Mouse (Mus musculus) neural tube, embryonic 13.5 days (tissue): ENCODE results near the gene Lyg2. TPM values are rescaled to one million over a fixed set of nuclear protein-coding genes. Genes with fewer than 3 reads are reported as not detected.
A peak's percentile ranks its signal among the peaks of the same experiment; 100 is the strongest.

Experiments used
- ATAC-seq: fragments of 200-750 bp; cut with Nextera tagmentation; 2 replicates; pipeline ENCODE4 v1.8.0; 2017; ENCODE audit warnings: low read depth, mild to moderate bottlenecking, moderate TSS enrichment, moderate library complexity
- H3K27ac ChIP-seq: fragments of 300-500 bp; sonication (generic); replicated peaks from 2 replicates; pipeline ENCODE4 v1.5.1; 2015; ENCODE audit warnings: moderate library complexity, mild to moderate bottlenecking, inconsistent platforms
- H3K27me3 ChIP-seq: fragments of 300-500 bp; sonication (generic); 2 replicates; pipeline ENCODE4 v1.6.1; 2015; ENCODE audit warnings: mild to moderate bottlenecking, inconsistent platforms
- H3K36me3 ChIP-seq: fragments of 300-500 bp; sonication (generic); 2 replicates; pipeline ENCODE4 v1.6.1; 2015; ENCODE audit warnings: mild to moderate bottlenecking, inconsistent platforms
- H3K4me1 ChIP-seq: fragments of 300-500 bp; sonication (generic); replicated peaks from 2 replicates; pipeline ENCODE4 v1.6.1; 2015; ENCODE audit warnings: inconsistent platforms
- H3K4me2 ChIP-seq: fragments of 300-500 bp; sonication (generic); 2 replicates; pipeline ENCODE4 v1.6.1; 2015; ENCODE audit warnings: inconsistent platforms, mild to moderate bottlenecking, moderate library complexity
- H3K4me3 ChIP-seq: fragments of 300-500 bp; sonication (generic); 2 replicates; pipeline ENCODE4 v1.5.1; 2015; ENCODE audit warnings: mild to moderate bottlenecking, inconsistent platforms
- H3K9ac ChIP-seq: fragments of 300-500 bp; sonication (generic); 2 replicates; pipeline ENCODE4 v1.6.1; 2015; ENCODE audit warnings: moderate library complexity, mild to moderate bottlenecking, inconsistent platforms
- H3K9me3 ChIP-seq: fragments of 300-500 bp; sonication (generic); 2 replicates; pipeline ENCODE4 v1.6.1; 2016; ENCODE audit warnings: inconsistent platforms
- WGBS: fragments of 180-500 bp; shearing (Covaris S2); methylation state at CpG from one replicate; pipeline ENCODE4 v1.1.7; 2015; 5-methylcytosine and 5-hydroxymethylcytosine counted together
- polyA plus RNA-seq: library from polyadenylated mRNA; unstranded; fragments of >200 nt; fragmentation: Nextera tagmentation; extraction: Ambion mirVana; gene quantifications from 2 replicates; pipeline ENCODE4 v1.2.1, GENCODE M21; 2015

Lyg2 gene
- polyA plus RNA-seq, 1 experiment from 2014 or later = not detected

- peaks cover 15% of the 10 kb centered on the region for H3K4me1 ChIP-seq
- H3K9ac ChIP-seq = no peak overlapping the region
- 95% methylated on average over 4 of the region's 4 CpGs for WGBS
- H3K4me2 ChIP-seq = peak overlapping the region; percentile 78
- peak overlapping the region; percentile 54; the same call in 1 of the 2 replicates for H3K4me3 ChIP-seq
- no peak for ATAC-seq
- H3K27me3 ChIP-seq = peaks cover 14% of the 10 kb centered on the region
- peaks cover 34% of the 10 kb centered on the region for H3K36me3 ChIP-seq
- peaks cover 10% of the 10 kb centered on the region; the same call in 1 of the 2 replicates for H3K9me3 ChIP-seq
- H3K27ac ChIP-seq = no peak overlapping the region
These were observed 43.1 kb downstream of the Lyg2 start for GRCm38 (mm10) chr1:37873157-37873556.

GRCm38 (mm10) chr1:37872131-37873067, 43.9 kb downstream of the Lyg2 start:
- Histone ChIP-seq H3K27me3 (peaks cover 14% of the 10 kb centered on the region), H3K9ac (peak overlapping the region; percentile 66), H3K4me2 (peak overlapping the region; percentile 78), H3K4me1 (peaks cover 15% of the 10 kb centered on the region), H3K9me3 (peaks cover 10% of the 10 kb centered on the region; the same call in 1 of the 2 replicates), H3K27ac (peak overlapping the region; percentile 59), H3K36me3 (peaks cover 26% of the 10 kb centered on the region), H3K4me3 (peak overlapping the region; percentile 54)
- peak; percentile 87 for ATAC-seq
- 7% methylated on average over 33 of the region's 33 CpGs for WGBS

- Histone ChIP-seq H3K9me3 (peaks cover 10% of the 10 kb centered on the region; the same call in 1 of the 2 replicates), H3K4me1 (peaks cover 15% of the 10 kb centered on the region), H3K4me3 (peak within 1 kb of the TSS; percentile 54), H3K27me3 (peaks cover 14% of the 10 kb centered on the region), H3K27ac (peak within 1 kb of the TSS; percentile 59), H3K9ac (peak within 1 kb of the TSS; percentile 66), H3K4me2 (peak within 1 kb of the TSS; percentile 78), H3K36me3 (peaks cover 19% of the 10 kb centered on the region)
- WGBS = 10% methylated on average over 7 of the region's 7 CpGs
- peak; percentile 46 for ATAC-seq
These were observed 44.6 kb downstream of the Lyg2 start, which contains the start of gene Lipt1 for GRCm38 (mm10) chr1:37871704-37872103. TSS of gene Lipt1 (plus strand) at chr1:37871738.

- H3K27me3 ChIP-seq = peaks cover 14% of the 10 kb centered on the region
- no peaks in the 10 kb centered on the region for H3K36me3 ChIP-seq
- H3K9me3 ChIP-seq = no peaks in the 10 kb centered on the region
- peaks cover 22% of the 10 kb centered on the region for H3K4me1 ChIP-seq
- 58% methylated on average over 2 of the region's 2 CpGs for WGBS
- no peak overlapping the region for H3K9ac ChIP-seq
- H3K4me2 ChIP-seq = no peak overlapping the region
- no peak overlapping the region for H3K27ac ChIP-seq
- no peak overlapping the region for H3K4me3 ChIP-seq
- ATAC-seq = no peak
These were observed 46.9 kb downstream of the Lyg2 start for GRCm38 (mm10) chr1:37869362-37869761.

GRCm38 (mm10) chr1:37868640-37869039, 47.7 kb downstream of the Lyg2 start:
- no peak overlapping the region for H3K27ac ChIP-seq
- WGBS = 58% methylated on average over 10 of the region's 10 CpGs
- no peak overlapping the region for H3K4me2 ChIP-seq
- H3K36me3 ChIP-seq = no peaks in the 10 kb centered on the region
- H3K4me1 ChIP-seq = peaks cover 22% of the 10 kb centered on the region
- no peaks in the 10 kb centered on the region for H3K9me3 ChIP-seq
- no peak overlapping the region for H3K9ac ChIP-seq
- ATAC-seq = no peak
- H3K4me3 ChIP-seq = no peak overlapping the region
- H3K27me3 ChIP-seq = peaks cover 14% of the 10 kb centered on the region

GRCm38 (mm10) chr1:37867684-37868322, 48.5 kb downstream of the Lyg2 start:
- no peak overlapping the region for H3K27ac ChIP-seq
- H3K4me2 ChIP-seq = no peak overlapping the region
- no peak overlapping the region for H3K9ac ChIP-seq
- 74% methylated on average over 10 of the region's 10 CpGs for WGBS
- no peaks in the 10 kb centered on the region for H3K36me3 ChIP-seq
- no peak overlapping the region for H3K4me3 ChIP-seq
- H3K27me3 ChIP-seq = peaks cover 14% of the 10 kb centered on the region
- no peak for ATAC-seq
- H3K4me1 ChIP-seq = peaks cover 21% of the 10 kb centered on the region
- no peaks in the 10 kb centered on the region for H3K9me3 ChIP-seq

- ATAC-seq = no peak
- Histone ChIP-seq H3K4me3 (no peak overlapping the region), H3K4me1 (peaks cover 19% of the 10 kb centered on the region), H3K9me3 (no peaks in the 10 kb centered on the region), H3K27ac (no peak overlapping the region), H3K4me2 (no peak overlapping the region), H3K27me3 (peaks cover 14% of the 10 kb centered on the region), H3K9ac (no peak overlapping the region), H3K36me3 (no peaks in the 10 kb centered on the region)
- WGBS = 68% methylated on average over 1 of the region's 1 CpGs
These were observed 49.2 kb downstream of the Lyg2 start for GRCm38 (mm10) chr1:37867056-37867455.

GRCm38 (mm10) chr1:37866286-37866685, 50.0 kb downstream of the Lyg2 start, which contains the start of gene Tsga10:
TSS of gene Tsga10 (minus strand) at chr1:37866429.
- Histone ChIP-seq H3K9ac (peak within 1 kb of the TSS; percentile 72), H3K9me3 (no peaks in the 10 kb centered on the region), H3K27me3 (peaks cover 14% of the 10 kb centered on the region), H3K4me3 (peak within 1 kb of the TSS; percentile 68), H3K4me2 (peak within 1 kb of the TSS; percentile 57), H3K27ac (peak within 1 kb of the TSS; percentile 92), H3K4me1 (peaks cover 15% of the 10 kb centered on the region), H3K36me3 (no peaks in the 10 kb centered on the region)
- no peak for ATAC-seq
- 79% methylated on average over 6 of the region's 6 CpGs for WGBS

GRCm38 (mm10) chr1:37865401-37866215, 50.7 kb downstream of the Lyg2 start:
- Histone ChIP-seq H3K9ac (peak overlapping the region; percentile 72), H3K4me1 (peaks cover 15% of the 10 kb centered on the region), H3K27ac (peak overlapping the region; percentile 92), H3K27me3 (peaks cover 14% of the 10 kb centered on the region), H3K9me3 (no peaks in the 10 kb centered on the region), H3K36me3 (no peaks in the 10 kb centered on the region), H3K4me3 (peak overlapping the region; percentile 68), H3K4me2 (peak overlapping the region; percentile 57)
- no peak for ATAC-seq
- 10% methylated on average over 23 of the region's 23 CpGs for WGBS

- Histone ChIP-seq H3K4me3 (peak overlapping the region; percentile 68), H3K4me1 (peaks cover 15% of the 10 kb centered on the region), H3K27me3 (peaks cover 10% of the 10 kb centered on the region), H3K27ac (peak overlapping the region; percentile 92), H3K9ac (peak overlapping the region; percentile 82), H3K9me3 (no peaks in the 10 kb centered on the region), H3K4me2 (peak overlapping the region; percentile 68), H3K36me3 (no peaks in the 10 kb centered on the region)
- ATAC-seq = peak; percentile 98
- under 1% methylated on average over 87 of the region's 90 CpGs for WGBS
These were observed 51.5 kb downstream of the Lyg2 start for GRCm38 (mm10) chr1:37864511-37865400.
